Mouse (Mus musculus) ES-CJ7 (cell line): ENCODE results near the gene Nsun3.
A peak's percentile ranks its signal among the peaks of the same experiment; 100 is the strongest.

Experiments
- DNase-seq: peaks from one replicate; pipeline ENCODE4 v3.0.0; 2011; ENCODE audit warnings: low read depth, low spot score

Gene Nsun3

GRCm38 (mm10) chr16:62786621-62787331 lies at the start of gene Nsun3:
TSS of gene Nsun3 (minus strand) at chr16:62786818.
- peak; percentile 97 for DNase-seq

- no peak for DNase-seq
These were observed 47.6 kb upstream of the Nsun3 start for GRCm38 (mm10) chr16:62834016-62834735.

- DNase-seq: peak; percentile 78
These were observed 45.9 kb upstream of the Nsun3 start for GRCm38 (mm10) chr16:62832481-62832880.

GRCm38 (mm10) chr16:62832027-62832426 lies 45.4 kb upstream of the Nsun3 start:
- no peak for DNase-seq

GRCm38 (mm10) chr16:62826156-62827001 lies 39.8 kb upstream of the Nsun3 start:
- peak; percentile 54 for DNase-seq

GRCm38 (mm10) chr16:62822472-62822871 lies 35.9 kb upstream of the Nsun3 start:
- DNase-seq: no peak

- no peak for DNase-seq
These were observed 27.9 kb upstream of the Nsun3 start, which contains the start of gene Stx19 for GRCm38 (mm10) chr16:62814491-62814890. TSS of gene Stx19 (plus strand) at chr16:62814676.

- no peak for DNase-seq
These were observed 27.2 kb upstream of the Nsun3 start for GRCm38 (mm10) chr16:62813790-62814189.

- no peak for DNase-seq
These were observed 24.2 kb upstream of the Nsun3 start for GRCm38 (mm10) chr16:62810855-62811254.

- no peak for DNase-seq
These were observed 20.8 kb upstream of the Nsun3 start for GRCm38 (mm10) chr16:62807249-62807979.

GRCm38 (mm10) chr16:62804621-62805020 lies 18.0 kb upstream of the Nsun3 start:
- DNase-seq: no peak

GRCm38 (mm10) chr16:62799839-62800238 lies 13.2 kb upstream of the Nsun3 start:
- no peak for DNase-seq

GRCm38 (mm10) chr16:62799426-62799825 lies 12.8 kb upstream of the Nsun3 start:
- no peak for DNase-seq

GRCm38 (mm10) chr16:62798808-62799207 lies 12.2 kb upstream of the Nsun3 start:
- DNase-seq: no peak

GRCm38 (mm10) chr16:62796608-62797007 lies 10.0 kb upstream of the Nsun3 start:
- DNase-seq: no peak

GRCm38 (mm10) chr16:62782229-62782628 lies 4.4 kb downstream of the Nsun3 start:
- DNase-seq: peak; percentile 38

GRCm38 (mm10) chr16:62778282-62778681 lies 8.3 kb downstream of the Nsun3 start:
- no peak for DNase-seq

- DNase-seq: no peak
These were observed 10.6 kb downstream of the Nsun3 start for GRCm38 (mm10) chr16:62776034-62776433.

- DNase-seq: no peak
These were observed 13.2 kb downstream of the Nsun3 start for GRCm38 (mm10) chr16:62773462-62773861.

- DNase-seq: peak; percentile 90
These were observed 28.3 kb downstream of the Nsun3 start for GRCm38 (mm10) chr16:62758340-62758739.

GRCm38 (mm10) chr16:62755307-62755706 lies 31.3 kb downstream of the Nsun3 start:
- DNase-seq: peak; percentile 11
